Mouse (Mus musculus): ENCODE measurements at regions not wholly inside any gene's neighbourhood (a gene's known extent, or its start where the extent isn't known, plus 50 kb on each side); places are given as distances from the start of the nearest gene placed in this dataset.

DNA sequence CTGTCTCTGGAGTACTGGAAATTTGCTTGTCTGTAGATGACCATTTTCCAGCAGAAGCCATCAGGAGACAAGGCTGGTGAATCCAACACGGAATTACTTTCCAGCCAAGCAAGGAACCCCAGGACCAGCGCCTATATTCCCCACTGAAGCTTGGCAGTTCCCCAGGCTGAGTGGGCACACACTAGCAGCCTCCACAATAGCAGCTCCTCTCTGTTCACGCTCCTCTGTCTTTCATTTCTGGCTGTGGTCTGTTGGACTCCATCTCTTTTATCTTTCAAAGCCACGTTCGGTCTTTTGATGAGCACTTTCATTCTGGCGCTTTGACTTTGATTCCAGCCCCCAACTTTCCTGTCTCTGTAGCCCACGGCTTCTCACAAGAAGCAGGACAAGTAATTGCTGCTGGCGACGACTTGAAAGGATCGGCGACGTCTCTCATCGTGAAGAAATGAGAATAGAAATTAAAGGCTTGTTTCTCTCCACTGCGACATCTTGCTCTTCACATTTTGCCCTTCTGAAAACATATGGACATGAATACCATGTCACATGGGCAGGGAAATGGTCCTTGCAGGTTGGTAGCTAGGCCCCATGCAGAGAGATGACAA is 268.0 kb downstream of the Diras2 start:
- TF ChIP-seq CTCF (conservative IDR thresholded peaks at IDR 0.05; ENCODE audit: insufficient read depth, insufficient read length, low read depth, low read length) = no peak
- TF ChIP-seq POLR2A (IDR thresholded peaks at IDR 0.05; ENCODE audit: low read depth, low read length) = no peak
